In the genomic region with DNA sequence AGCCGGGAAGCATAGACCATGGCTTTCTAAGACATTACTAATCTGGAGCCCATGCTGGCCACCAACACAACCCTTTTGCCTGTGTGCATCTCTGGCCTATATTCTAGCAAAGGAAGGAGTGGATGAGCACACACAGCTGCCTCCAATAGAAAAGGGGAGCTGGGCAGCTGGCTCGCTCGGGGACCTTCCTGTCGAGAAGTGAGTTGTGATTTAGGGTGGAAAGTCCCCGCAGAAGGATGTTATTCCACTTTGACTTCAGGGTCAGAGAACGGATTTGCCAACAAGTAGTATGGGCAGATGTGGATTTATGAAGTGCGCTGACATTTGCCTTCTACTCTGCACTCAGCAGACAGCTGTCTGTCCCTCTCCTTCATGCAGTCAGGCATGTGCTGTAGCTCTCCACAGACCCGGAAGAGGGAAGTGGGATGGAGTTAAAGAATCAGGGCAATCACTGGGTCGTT, we compare ENCODE assay signal across 25 mouse cellular contexts.
DNase-seq lines count a peak whose midpoint lies in the region; ATAC-seq and TF ChIP-seq lines count a peak whose summit lies in the region.
"Had no signal": no experiment of that assay in that cellular context is flagged by ENCODE, and none has a peak within 500 bp of the region (broad histone marks: within the 10 kb centered on the region; RNA-seq: fewer than 3 reads in every experiment).

No protein-coding gene starts in this region.

- 61% methylated on average over 9 of the region's 9 CpGs for WGBS in liver, adult 2 months
- WGBS in lung, embryonic 16.5 days = 28% methylated on average over 9 of the region's 9 CpGs
- 43% methylated on average over 9 of the region's 9 CpGs for WGBS in lung, adult 2 months

- no peak overlapping the region for H3K4me3 ChIP-seq in liver, adult 2 months (ENCODE audit: insufficient read depth, low read depth, low read length)
- no peak overlapping the region for H3K4me3 ChIP-seq in lung, embryonic 16.5 days (ENCODE audit: low read length)
- no peak overlapping the region for H3K4me3 ChIP-seq in lung, adult 2 months (replicated peaks; ENCODE audit: extremely low read depth, low read depth, low read length)
- H3K4me3 ChIP-seq: embryonic facial prominence, embryonic 12.5 days; embryonic facial prominence, embryonic 15.5 days; gastrocnemius, adult 2 months; heart, embryonic 13.5 days had no signal

- peak; percentile 24 for DNase-seq in embryo, embryonic 11 days
- DNase-seq in embryo, embryonic 10 days (ENCODE audit: low spot score) = no peak
- DNase-seq in liver, adult 2 months (ENCODE audit: extremely low read depth, low read depth, low spot score) = peak; percentile 17
- DNase-seq in liver = no peak
- DNase-seq in lung, adult 2 months = no peak
- peak; percentile 30 for DNase-seq in mesoderm, embryonic 11.5 days (ENCODE audit: low read depth, low spot score)
- DNase-seq: adrenal gland, adult 8-10 months; adrenal gland, postnatal 25 days; cerebellum, adult 11-12 months; cerebellum, adult 8-10 months; cerebellum, postnatal 10 days; cerebellum, postnatal 36 days; forebrain, postnatal 0 days; gastrocnemius, adult 2 months; gastrocnemius, postnatal 14 days; heart, adult 18-20 months; heart, postnatal 14 days; heart, postnatal 4 days had no signal

- no peak overlapping the region for H3K9ac ChIP-seq in liver, adult 2 months (ENCODE audit: low read depth, low read length)
- no peak overlapping the region for H3K9ac ChIP-seq in lung, embryonic 16.5 days (ENCODE audit: low read length)
- H3K9ac ChIP-seq: embryonic facial prominence, embryonic 12.5 days; embryonic facial prominence, embryonic 15.5 days; forebrain, postnatal 0 days; heart, embryonic 13.5 days; hindbrain, embryonic 14.5 days had no signal

- TF ChIP-seq POLR2A in liver, adult 2 months (IDR thresholded peaks at IDR 0.05; ENCODE audit: extremely low read depth, insufficient read depth, low read length) = no peak
- no peak for TF ChIP-seq POLR2A in lung, adult 2 months (IDR thresholded peaks at IDR 0.05; ENCODE audit: borderline replicate concordance, extremely low read depth, low read depth, low read length)

- no peaks in the 10 kb centered on the region for H3K36me3 ChIP-seq in liver, adult 2 months (ENCODE audit: control insufficient read depth, insufficient read depth, low read length)
- H3K36me3 ChIP-seq in lung, embryonic 16.5 days (ENCODE audit: control insufficient read depth, insufficient read depth, low read length) = no peaks in the 10 kb centered on the region
- H3K36me3 ChIP-seq: embryonic facial prominence, embryonic 12.5 days; embryonic facial prominence, embryonic 15.5 days; heart, embryonic 13.5 days had no signal

- no peaks in the 10 kb centered on the region for H3K9me3 ChIP-seq in lung, embryonic 16.5 days (ENCODE audit: control insufficient read depth, low read length)
- H3K9me3 ChIP-seq: embryonic facial prominence, embryonic 12.5 days; embryonic facial prominence, embryonic 15.5 days; heart, embryonic 13.5 days had no signal

- H3K79me2 ChIP-seq in liver, adult 2 months (ENCODE audit: control insufficient read depth, insufficient read depth, low read length) = no peaks in the 10 kb centered on the region

- ATAC-seq in lung, embryonic 16.5 days (ENCODE audit: low read depth) = peak; percentile 74
- ATAC-seq: activated CD4-positive, CD25-positive, alpha-beta regulatory T cell, adult 4 months; forebrain, embryonic 14.5 days; forebrain, postnatal 0 days had no signal

- no peak overlapping the region for H3K27ac ChIP-seq in liver, adult 2 months (replicated peaks; ENCODE audit: insufficient read depth, low read depth, low read length)
- H3K27ac ChIP-seq in lung, embryonic 16.5 days (ENCODE audit: low read length) = no peak overlapping the region
- H3K27ac ChIP-seq: embryonic facial prominence, embryonic 12.5 days; embryonic facial prominence, embryonic 15.5 days; gastrocnemius, adult 2 months; heart, embryonic 13.5 days; hindbrain, embryonic 14.5 days had no signal

- no peaks in the 10 kb centered on the region for H3K27me3 ChIP-seq in liver, adult 2 months (ENCODE audit: control insufficient read depth, insufficient read depth, low read length)
- no peaks in the 10 kb centered on the region for H3K27me3 ChIP-seq in lung, embryonic 16.5 days (ENCODE audit: control insufficient read depth, insufficient read depth, low read depth, low read length)
- H3K27me3 ChIP-seq: embryonic facial prominence, embryonic 12.5 days had no signal

- no peaks in the 10 kb centered on the region for H3K4me1 ChIP-seq in liver, adult 2 months (ENCODE audit: control insufficient read depth, insufficient read depth, low read length)
- peaks cover 12% of the 10 kb centered on the region for H3K4me1 ChIP-seq in lung, embryonic 16.5 days (replicated peaks; ENCODE audit: control insufficient read depth, insufficient read depth, low read length)
- no peaks in the 10 kb centered on the region for H3K4me1 ChIP-seq in lung, adult 2 months (ENCODE audit: control insufficient read depth, insufficient read depth, low read length)

- H3K4me2 ChIP-seq in lung, embryonic 16.5 days (ENCODE audit: low read depth, low read length) = no peak overlapping the region
- H3K4me2 ChIP-seq: embryonic facial prominence, embryonic 12.5 days; embryonic facial prominence, embryonic 15.5 days; heart, embryonic 13.5 days; hindbrain, embryonic 14.5 days had no signal

- TF ChIP-seq CTCF in liver, adult 2 months (IDR thresholded peaks at IDR 0.05; ENCODE audit: low read depth, low read length) = no peak
- TF ChIP-seq CTCF in lung, adult 2 months (IDR thresholded peaks at IDR 0.05; ENCODE audit: insufficient read depth, low read length) = no peak

Comparison
In these comparisons a context has a peak if more than half of its experiments do, and no peak if none do; other contexts are left out.
1. DNase-seq: peak in embryo, embryonic 11 days (single experiment), liver, adult 2 months (single experiment) and mesoderm, embryonic 11.5 days (single experiment); none in embryo, embryonic 10 days (single experiment), liver (single experiment) and lung, adult 2 months (single experiment).